In the genomic region with DNA sequence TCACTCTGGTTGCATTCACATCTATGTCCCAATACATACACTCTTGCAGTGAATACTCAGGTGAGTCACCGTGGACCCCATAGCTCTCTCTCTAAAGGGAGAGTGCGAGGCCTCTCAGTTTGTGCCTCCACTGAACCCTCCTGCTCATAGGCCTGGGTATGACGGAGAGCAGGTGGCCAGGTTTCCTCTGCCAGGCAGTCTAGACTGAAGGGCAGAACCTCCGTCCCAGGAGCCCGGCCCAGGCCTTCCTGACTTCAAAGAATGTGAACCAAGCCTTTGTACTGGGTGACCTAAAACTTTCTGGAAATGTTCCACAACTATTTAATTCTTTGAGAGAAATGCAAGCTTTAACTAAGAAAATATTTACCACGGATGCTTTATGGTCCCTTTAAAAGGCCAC, we compare ENCODE assay signal across 28 mouse cellular contexts. TPM values are rescaled to one million over a fixed set of nuclear protein-coding genes. Genes with fewer than 3 reads are reported as not detected.
DNase-seq lines count a peak whose midpoint lies in the region; ATAC-seq and TF ChIP-seq lines count a peak whose summit lies in the region.
"Had no signal": no experiment of that assay in that cellular context is flagged by ENCODE, and none has a peak within 500 bp of the region (broad histone marks: within the 10 kb centered on the region; RNA-seq: fewer than 3 reads in every experiment).

No protein-coding gene starts in this region.

- no peak for TF ChIP-seq POLR2A in liver, adult 2 months (IDR thresholded peaks at IDR 0.05; ENCODE audit: extremely low read depth, insufficient read depth, low read length)

- no peaks in the 10 kb centered on the region for H3K36me3 ChIP-seq in kidney, embryonic 15.5 days
- no peaks in the 10 kb centered on the region for H3K36me3 ChIP-seq in liver, adult 2 months (ENCODE audit: control insufficient read depth, insufficient read depth, low read length)
- no peaks in the 10 kb centered on the region for H3K36me3 ChIP-seq in liver, postnatal 0 days (replicated peaks; ENCODE audit: insufficient read depth, low read length)
- H3K36me3 ChIP-seq: forebrain, embryonic 15.5 days; heart, embryonic 12.5 days; limb, embryonic 13.5 days; liver, embryonic 12.5 days; midbrain, embryonic 13.5 days; neural tube, embryonic 15.5 days had no signal

- no peak for TF ChIP-seq CTCF in liver, adult 2 months (IDR thresholded peaks at IDR 0.05; ENCODE audit: low read depth, low read length)
- TF ChIP-seq CTCF in liver, postnatal 0 days (IDR thresholded peaks at IDR 0.05; ENCODE audit: low read depth), result no peak

- H3K9me3 ChIP-seq in kidney, embryonic 15.5 days (replicated peaks), result no peaks in the 10 kb centered on the region
- H3K9me3 ChIP-seq in liver, postnatal 0 days (ENCODE audit: low read length), result no peaks in the 10 kb centered on the region
- H3K9me3 ChIP-seq: forebrain, embryonic 15.5 days; heart, embryonic 12.5 days; limb, embryonic 13.5 days; liver, embryonic 12.5 days; midbrain, embryonic 13.5 days; neural tube, embryonic 15.5 days had no signal

- H3K4me2 ChIP-seq in kidney, embryonic 15.5 days, result no peak overlapping the region
- no peak overlapping the region for H3K4me2 ChIP-seq in liver, postnatal 0 days (ENCODE audit: low read depth, low read length)
- H3K4me2 ChIP-seq: forebrain, embryonic 15.5 days; heart, embryonic 12.5 days; hindbrain, embryonic 14.5 days; limb, embryonic 13.5 days; liver, embryonic 12.5 days; midbrain, embryonic 13.5 days; neural tube, embryonic 15.5 days had no signal

- DNase-seq in adrenal gland, postnatal 10 days, result peak; percentile 56
- no peak for DNase-seq in adrenal gland, adult 8-10 months
- DNase-seq in kidney, adult 11 months, result no peak
- DNase-seq in liver, adult 2 months (ENCODE audit: extremely low read depth, low read depth, low spot score), result peak; percentile 40
- no peak for DNase-seq in liver, postnatal 0 days
- DNase-seq in urinary bladder, postnatal 14 days (ENCODE audit: low spot score), result no peak
- DNase-seq: cerebellum, adult 2 months; cerebellum, postnatal 25 days; gastrocnemius, adult 2 months; gastrocnemius, postnatal 36 days; heart, adult 18-20 months; layer of hippocampus, adult 9-11 months; lung, adult 18-20 months; lung, postnatal 4 days; retina, postnatal 1 day; right cerebral cortex, postnatal 14 days; thymus, postnatal 4 days had no signal

- no peak overlapping the region for H3K4me3 ChIP-seq in kidney, embryonic 15.5 days (replicated peaks)
- H3K4me3 ChIP-seq in liver, adult 2 months (ENCODE audit: insufficient read depth, low read depth, low read length), result no peak overlapping the region
- no peak overlapping the region for H3K4me3 ChIP-seq in liver, postnatal 0 days (ENCODE audit: low read depth, low read length)
- H3K4me3 ChIP-seq: forebrain, embryonic 15.5 days; gastrocnemius, adult 2 months; heart, embryonic 12.5 days; limb, embryonic 13.5 days; liver, embryonic 12.5 days; megakaryocyte, embryonic 14.5 days; midbrain, embryonic 13.5 days; neural tube, embryonic 15.5 days had no signal

- ATAC-seq in kidney, embryonic 15.5 days (replicated peaks; ENCODE audit: low FRiP score), result no peak
- ATAC-seq in liver, postnatal 0 days, result no peak
- ATAC-seq: forebrain, embryonic 15.5 days; intestine, postnatal 0 days; liver, embryonic 12.5 days; lung, postnatal 0 days; midbrain, embryonic 13.5 days had no signal

- H3K9ac ChIP-seq in kidney, embryonic 15.5 days, result no peak overlapping the region
- H3K9ac ChIP-seq in liver, adult 2 months (ENCODE audit: low read depth, low read length), result no peak overlapping the region
- H3K9ac ChIP-seq in liver, postnatal 0 days (replicated peaks), result no peak overlapping the region
- H3K9ac ChIP-seq: forebrain, embryonic 15.5 days; heart, embryonic 12.5 days; hindbrain, embryonic 14.5 days; limb, embryonic 13.5 days; liver, embryonic 12.5 days; midbrain, embryonic 13.5 days; neural tube, embryonic 15.5 days had no signal

- 55% methylated on average over 6 of the region's 6 CpGs for WGBS in kidney, embryonic 15.5 days
- 45% methylated on average over 6 of the region's 6 CpGs for WGBS in liver, adult 2 months
- WGBS in liver, postnatal 0 days (ENCODE audit: insufficient replicate concordance), result 72% methylated on average over 6 of the region's 6 CpGs

- H3K79me2 ChIP-seq in liver, adult 2 months (ENCODE audit: control insufficient read depth, insufficient read depth, low read length), result no peaks in the 10 kb centered on the region

- TF ChIP-seq EP300 in liver, postnatal 0 days (IDR thresholded peaks at IDR 0.05; ENCODE audit: low read depth), result no peak

- peaks cover 43% of the 10 kb centered on the region for H3K4me1 ChIP-seq in kidney, embryonic 15.5 days
- H3K4me1 ChIP-seq in liver, adult 2 months (ENCODE audit: control insufficient read depth, insufficient read depth, low read length), result peaks cover 6% of the 10 kb centered on the region
- peaks cover 6% of the 10 kb centered on the region for H3K4me1 ChIP-seq in liver, postnatal 0 days (ENCODE audit: insufficient read depth)

- H3K27me3 ChIP-seq in kidney, embryonic 15.5 days, result no peaks in the 10 kb centered on the region
- no peaks in the 10 kb centered on the region for H3K27me3 ChIP-seq in liver, adult 2 months (ENCODE audit: control insufficient read depth, insufficient read depth, low read length)
- peaks cover 23% of the 10 kb centered on the region for H3K27me3 ChIP-seq in liver, postnatal 0 days (ENCODE audit: insufficient read depth, low read length)
- H3K27me3 ChIP-seq: forebrain, embryonic 15.5 days; heart, embryonic 12.5 days; limb, embryonic 13.5 days; neural tube, embryonic 15.5 days had no signal

- H3K27ac ChIP-seq in kidney, embryonic 15.5 days, result peak overlapping the region; percentile 67
- H3K27ac ChIP-seq in liver, adult 2 months (replicated peaks; ENCODE audit: insufficient read depth, low read depth, low read length), result no peak overlapping the region
- H3K27ac ChIP-seq in liver, postnatal 0 days (ENCODE audit: low read depth), result no peak overlapping the region
- H3K27ac ChIP-seq: forebrain, embryonic 15.5 days; gastrocnemius, adult 2 months; hindbrain, embryonic 14.5 days; limb, embryonic 13.5 days; liver, embryonic 12.5 days; midbrain, embryonic 13.5 days; neural tube, embryonic 15.5 days had no signal

RNA-seq across cellular contexts. Expression of a gene that starts 7.0 kb away (rescaled TPM):
- 100 to 1,000 TPM; 295 to 323 TPM for total RNA-seq in adrenal gland, postnatal 10 days (2021)
- 100 to 1,000 TPM; 302 to 463 (median 440) TPM for total RNA-seq in adrenal gland, adult 8-10 months (2022)
- polyA plus RNA-seq in kidney, embryonic 15.5 days (2015; fragmentation: Nextera tagmentation; extraction: Ambion mirVana), result 518 and 543 TPM in 2 replicates
- total RNA-seq in liver, adult 2 months (2014; rRNA removed), result 81.9 and 156 TPM in 2 replicates
- polyA plus RNA-seq in liver, adult 2 months (2012; rRNA removed), result 172 and 199 TPM in 2 replicates
- polyA plus RNA-seq in liver, postnatal 0 days (2015; fragmentation: Nextera tagmentation; extraction: Ambion mirVana), result 245 and 376 TPM in 2 replicates

Comparison
In these comparisons a context has a peak if more than half of its experiments do, and no peak if none do; other contexts are left out.
1. DNase-seq: peak in adrenal gland, postnatal 10 days (single experiment) and liver, adult 2 months (single experiment); none in adrenal gland, adult 8-10 months (single experiment), kidney, adult 11 months (single experiment), liver, postnatal 0 days (single experiment) and urinary bladder, postnatal 14 days (single experiment).